Mouse (Mus musculus) thymus, adult 2 months (tissue): ENCODE data around the gene Ift140.

Experiments
- CTCF ChIP-seq: fragments of 200-500 bp; IDR thresholded peaks from 2 replicates; pipeline ENCODE4 v1.5.1; 2012; ENCODE audit warnings: mild to moderate bottlenecking, control low read depth, low read length, moderate library complexity, borderline replicate concordance; ENCODE audit not compliant: control insufficient read depth, poor library complexity, insufficient read depth; ENCODE audit errors: extremely low read depth
- POLR2A ChIP-seq: fragments of 200-500 bp; IDR thresholded peaks from 2 replicates; pipeline ENCODE4 v1.6.1; 2012; ENCODE audit warnings: mild to moderate bottlenecking, low read length, control low read depth, moderate library complexity; ENCODE audit not compliant: control insufficient read depth, poor library complexity, insufficient read depth; ENCODE audit errors: extremely low read depth

DNA sequence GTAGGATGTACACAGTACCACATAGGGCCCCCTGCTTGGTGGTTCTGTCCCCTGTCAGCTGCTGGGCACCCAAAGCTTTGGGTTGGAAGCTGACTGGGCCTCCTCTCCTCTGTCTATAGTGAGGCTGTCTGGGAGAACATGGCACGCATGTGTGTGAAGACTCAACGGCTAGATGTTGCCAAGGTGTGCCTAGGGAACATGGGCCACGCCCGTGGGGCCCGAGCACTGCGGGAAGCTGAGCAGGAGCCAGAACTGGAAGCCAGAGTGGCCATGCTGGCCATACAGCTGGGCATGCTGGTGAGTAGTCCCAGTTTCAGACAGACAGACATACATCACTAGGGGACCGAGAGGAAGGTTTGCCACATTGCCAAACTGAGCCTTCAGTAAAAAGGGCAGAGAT is 70.8 kb downstream of the Ift140 start:
- TF ChIP-seq CTCF (no peak), POLR2A (no peak)
